Mouse (Mus musculus) intestine, postnatal 0 days (tissue): ENCODE data around the gene Tbc1d17. TPM values are rescaled to one million over a fixed set of nuclear protein-coding genes. Genes with fewer than 3 reads are reported as not detected.
A peak's percentile ranks its signal among the peaks of the same experiment; 100 is the strongest.

Source experiments
- ATAC-seq: fragments of 200-750 bp; cut with Nextera tagmentation; 2 replicates; pipeline ENCODE4 v1.8.0; 2017; ENCODE audit warnings: mild to moderate bottlenecking, moderate TSS enrichment, moderate library complexity
- H3K27ac ChIP-seq: fragments of 300-500 bp; sonication (generic); 2 replicates; pipeline ENCODE4 v1.5.1; 2014; ENCODE audit warnings: mild to moderate bottlenecking, low read depth, low read length, moderate library complexity
- H3K27me3 ChIP-seq: fragments of 300-500 bp; sonication (generic); replicated peaks from 2 replicates; pipeline ENCODE4 v1.6.1; 2014; ENCODE audit warnings: low read length, mixed read lengths; ENCODE audit not compliant: control insufficient read depth, insufficient read depth
- H3K36me3 ChIP-seq: fragments of 300-500 bp; sonication (generic); 2 replicates; pipeline ENCODE4 v1.6.1; 2014; ENCODE audit warnings: mild to moderate bottlenecking, moderate library complexity; ENCODE audit not compliant: control insufficient read depth, insufficient read depth
- H3K4me1 ChIP-seq: fragments of 300-500 bp; sonication (generic); replicated peaks from 2 replicates; pipeline ENCODE4 v1.6.1; 2014; ENCODE audit warnings: antibody characterized with exemption, low read length, mixed read lengths; ENCODE audit not compliant: control insufficient read depth, insufficient read depth
- H3K4me2 ChIP-seq: fragments of 300-500 bp; sonication (generic); replicated peaks from 2 replicates; pipeline ENCODE4 v1.6.1; 2014; ENCODE audit warnings: low read depth, mild to moderate bottlenecking, moderate library complexity
- H3K4me3 ChIP-seq: fragments of 300-500 bp; sonication (generic); 2 replicates; pipeline ENCODE4 v1.5.1; 2014; ENCODE audit warnings: low read depth, low read length
- H3K9ac ChIP-seq: fragments of 300-500 bp; sonication (generic); 2 replicates; pipeline ENCODE4 v1.6.1; 2014; ENCODE audit warnings: mild to moderate bottlenecking, low read depth, low read length
- H3K9me3 ChIP-seq: fragments of 300-500 bp; sonication (generic); 2 replicates; pipeline ENCODE4 v1.6.1; 2016; ENCODE audit warnings: mixed run types; ENCODE audit not compliant: control insufficient read depth
- CTCF ChIP-seq: sonication (generic); IDR thresholded peaks from 2 replicates; pipeline ENCODE4 v1.5.1; 2016; ENCODE audit warnings: low read depth, mild to moderate bottlenecking, control low read depth, antibody characterized with exemption, moderate library complexity
- WGBS: fragments of 180-500 bp; shearing (Covaris S2); extraction: QIAGEN DNeasy Blood & Tissue Kit; methylation state at CpG from one replicate; pipeline ENCODE4 v1.1.7; 2014; 5-methylcytosine and 5-hydroxymethylcytosine counted together
- polyA plus RNA-seq: library from polyadenylated mRNA; unstranded; fragments of >200 nt; fragmentation: Nextera tagmentation; extraction: Ambion mirVana; gene quantifications from 2 replicates; pipeline ENCODE4 v1.2.1, GENCODE M21; 2015

Gene Tbc1d17
- polyA plus RNA-seq, 1 experiment from 2014 or later: 47.4 TPM

DNA sequence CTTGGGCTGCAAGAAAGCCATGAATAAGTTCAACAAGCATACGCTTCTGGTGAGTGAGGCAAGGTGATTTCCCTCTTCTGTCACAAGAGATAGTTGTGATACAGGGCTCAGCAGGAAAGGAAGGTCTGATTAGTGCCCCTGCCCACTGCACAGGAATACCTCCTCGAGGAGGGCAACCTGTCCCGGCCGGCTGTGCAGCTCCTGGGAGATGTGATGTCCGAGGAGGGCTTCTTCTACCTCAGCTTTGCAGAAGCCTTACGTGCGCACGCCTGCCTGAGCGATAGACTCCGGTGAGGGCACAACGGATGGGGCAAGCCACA is 9.7 kb downstream of the Tbc1d17 start:
- no peak for TF ChIP-seq CTCF
- Histone ChIP-seq H3K36me3 (peaks cover 42% of the 10 kb centered on the region), H3K4me1 (0 out of 2 replicates have a peak, but pooled peaks cover 5% of the 10 kb centered on the region), H3K4me3 (peak overlapping the region; percentile 28; the same call in 1 of the 2 replicates), H3K9me3 (no peaks in the 10 kb centered on the region), H3K27ac (no peak overlapping the region), H3K27me3 (no peaks in the 10 kb centered on the region), H3K9ac (0 out of 2 replicates have a peak overlapping the region, but pooled peaks have one; percentile 31), H3K4me2 (peak overlapping the region; percentile 68)
- ATAC-seq: peak; percentile 31
- WGBS: 33% methylated on average over 11 of the region's 11 CpGs

DNA sequence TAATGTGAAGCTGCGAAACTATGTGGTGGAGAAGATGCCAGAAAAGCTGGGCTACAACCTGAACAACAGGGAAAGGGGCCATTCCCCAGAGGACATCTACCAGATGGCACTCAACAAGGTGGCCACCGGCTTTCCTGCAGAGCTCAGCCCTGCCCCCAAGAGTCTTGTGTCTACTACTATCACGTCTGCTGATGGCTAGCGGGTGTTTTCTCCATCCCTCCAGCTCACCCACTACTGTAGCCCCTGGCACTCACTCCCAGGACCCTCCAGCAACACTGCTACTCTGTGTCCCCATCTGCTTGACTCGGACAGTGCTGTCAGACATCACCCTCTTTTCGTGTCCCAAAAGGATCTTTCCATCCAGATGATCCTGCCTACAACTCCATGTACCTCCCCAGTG is 10.8 kb downstream of the Tbc1d17 start:
- H3K9me3 ChIP-seq: no peaks in the 10 kb centered on the region
- H3K27me3 ChIP-seq: no peaks in the 10 kb centered on the region
- H3K27ac ChIP-seq: no peak overlapping the region
- no peak for TF ChIP-seq CTCF
- 0 out of 2 replicates have a peak, but pooled peaks cover 5% of the 10 kb centered on the region for H3K4me1 ChIP-seq
- no peak overlapping the region for H3K9ac ChIP-seq
- H3K36me3 ChIP-seq: peaks cover 32% of the 10 kb centered on the region
- WGBS: 72% methylated on average over 6 of the region's 6 CpGs
- H3K4me3 ChIP-seq: no peak overlapping the region
- no peak overlapping the region for H3K4me2 ChIP-seq
- no peak for ATAC-seq

DNA sequence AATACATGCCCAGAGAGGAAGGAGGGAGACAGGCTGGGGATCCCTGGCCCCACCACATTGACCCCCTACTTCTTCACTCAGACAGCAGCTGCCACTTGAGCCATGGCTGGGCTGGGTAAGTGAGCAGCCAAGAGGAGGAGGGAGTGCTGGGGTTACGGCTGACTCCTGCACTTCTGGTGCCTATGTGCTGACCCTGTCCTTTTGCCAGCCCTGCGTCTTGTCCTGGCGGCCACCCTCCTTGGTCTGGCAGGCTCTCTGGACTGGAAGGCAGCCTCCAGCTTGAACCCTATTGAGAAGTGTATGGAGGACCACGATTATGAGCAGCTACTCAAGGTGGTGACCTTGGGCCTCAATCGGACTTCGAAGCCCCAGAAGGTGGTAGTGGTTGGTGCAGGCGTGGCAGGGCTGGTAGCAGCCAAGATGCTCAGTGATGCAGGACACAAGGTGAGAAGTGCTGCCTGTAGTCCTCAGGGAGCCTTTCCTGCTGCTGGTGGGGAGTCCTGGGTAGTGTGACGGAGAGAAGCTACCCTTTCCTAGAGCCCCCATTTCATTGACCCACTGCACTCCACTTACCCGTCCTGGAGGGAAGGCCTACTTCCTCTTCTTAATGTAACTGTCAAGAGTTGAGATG is 12.3 kb downstream of the Tbc1d17 start:
- no peaks in the 10 kb centered on the region for H3K27me3 ChIP-seq
- H3K9ac ChIP-seq: no peak overlapping the region
- no peak for ATAC-seq
- no peak overlapping the region for H3K4me2 ChIP-seq
- H3K4me3 ChIP-seq: no peak overlapping the region
- 80% methylated on average over 9 of the region's 9 CpGs for WGBS
- no peak for TF ChIP-seq CTCF
- no peaks in the 10 kb centered on the region for H3K9me3 ChIP-seq
- peaks cover 17% of the 10 kb centered on the region; the same call in 1 of the 2 replicates for H3K36me3 ChIP-seq
- 0 out of 2 replicates have a peak, but pooled peaks cover 5% of the 10 kb centered on the region for H3K4me1 ChIP-seq
- H3K27ac ChIP-seq: no peak overlapping the region

DNA sequence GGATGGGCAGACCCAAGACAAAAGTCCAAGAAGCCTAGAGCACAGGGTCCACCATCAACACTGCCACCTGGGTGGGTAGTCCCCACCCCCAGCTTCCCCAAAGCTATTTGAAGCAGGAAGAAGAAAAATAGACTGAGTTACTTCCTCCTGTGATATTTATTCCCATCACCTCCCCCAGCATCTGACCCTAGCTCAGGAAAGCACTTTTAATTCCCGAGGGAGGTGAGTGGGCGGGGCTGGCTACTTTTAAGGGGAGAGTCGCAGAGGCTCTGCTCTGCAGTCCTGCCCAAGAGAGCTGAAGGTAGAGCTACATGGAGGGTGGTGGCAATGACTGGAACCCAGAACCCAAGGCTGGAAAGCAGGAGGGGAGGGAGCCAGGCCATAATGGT is 12.9 kb downstream of the Tbc1d17 start:
- Histone ChIP-seq H3K4me1 (0 out of 2 replicates have a peak, but pooled peaks cover 5% of the 10 kb centered on the region), H3K27me3 (no peaks in the 10 kb centered on the region), H3K9me3 (no peaks in the 10 kb centered on the region), H3K27ac (no peak overlapping the region), H3K36me3 (peaks cover 17% of the 10 kb centered on the region), H3K4me2 (no peak overlapping the region), H3K4me3 (no peak overlapping the region), H3K9ac (no peak overlapping the region)
- WGBS: 28% methylated on average over 3 of the region's 3 CpGs
- no peak for ATAC-seq
- TF ChIP-seq CTCF: no peak

DNA sequence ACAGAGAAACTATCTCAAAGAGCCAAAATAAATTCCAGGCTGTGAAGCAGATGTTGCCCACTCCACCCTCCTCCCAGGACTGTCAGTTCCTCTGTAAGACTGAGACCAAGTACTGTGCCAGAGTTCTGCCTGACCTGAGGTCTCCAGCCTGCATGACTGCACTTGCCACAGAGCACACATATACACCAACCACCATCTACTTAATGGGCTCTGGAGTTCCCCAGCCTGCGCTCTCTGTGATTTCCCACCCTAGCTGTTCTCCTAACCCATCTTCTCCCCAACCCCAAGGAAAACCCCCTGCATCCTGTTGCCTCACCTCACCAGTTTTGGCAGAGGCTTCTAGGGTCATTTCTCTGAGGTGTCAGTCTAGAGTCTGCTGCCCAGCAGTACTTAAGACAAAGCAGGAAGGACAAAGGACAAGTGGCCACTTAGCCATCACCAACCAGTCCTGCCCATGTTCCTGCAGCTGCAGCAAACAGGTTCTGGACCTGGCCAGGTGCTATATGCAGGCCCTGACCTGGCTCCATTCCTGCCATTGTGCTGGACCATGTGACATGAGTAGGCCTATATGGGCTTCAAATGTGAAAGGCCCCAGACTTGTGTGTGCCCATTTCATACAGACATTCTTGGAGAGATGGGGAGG is 13.4 kb downstream of the Tbc1d17 start:
- Histone ChIP-seq H3K27ac (no peak overlapping the region), H3K9me3 (no peaks in the 10 kb centered on the region), H3K9ac (no peak overlapping the region), H3K27me3 (no peaks in the 10 kb centered on the region), H3K4me2 (no peak overlapping the region), H3K36me3 (peaks cover 17% of the 10 kb centered on the region), H3K4me3 (no peak overlapping the region), H3K4me1 (0 out of 2 replicates have a peak, but pooled peaks cover 5% of the 10 kb centered on the region)
- WGBS: 85% methylated on average over 1 of the region's 1 CpGs
- ATAC-seq: no peak
- no peak for TF ChIP-seq CTCF

DNA sequence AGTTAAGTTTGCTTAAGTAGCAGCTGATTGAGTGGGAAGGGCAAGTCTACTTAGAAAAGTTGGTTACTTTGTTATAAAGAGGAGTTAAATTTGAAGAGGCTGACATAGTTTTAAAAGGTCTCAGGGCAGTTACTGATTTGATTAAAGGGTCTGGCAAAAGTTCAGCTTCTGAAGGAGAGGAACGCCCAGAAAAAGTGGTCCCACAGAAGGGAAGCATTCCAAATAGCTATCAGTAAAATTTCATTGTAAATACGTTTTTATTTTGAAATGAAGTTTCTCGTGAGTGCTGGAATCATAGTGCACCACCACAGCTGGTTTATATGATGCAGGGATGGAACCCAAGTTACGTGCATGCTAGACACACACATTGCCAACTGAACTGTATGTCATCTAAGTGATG is 16.1 kb downstream of the Tbc1d17 start:
- H3K27me3 ChIP-seq: no peaks in the 10 kb centered on the region
- H3K9me3 ChIP-seq: no peaks in the 10 kb centered on the region
- no peak for TF ChIP-seq CTCF
- ATAC-seq: no peak
- peaks cover 35% of the 10 kb centered on the region for H3K36me3 ChIP-seq
- no peaks in the 10 kb centered on the region for H3K4me1 ChIP-seq
- H3K9ac ChIP-seq: no peak overlapping the region
- H3K4me2 ChIP-seq: no peak overlapping the region
- no peak overlapping the region for H3K27ac ChIP-seq
- WGBS: 63% methylated on average over 4 of the region's 4 CpGs
- H3K4me3 ChIP-seq: no peak overlapping the region
